Mouse (Mus musculus) urinary bladder, adult 18-20 months (tissue): ENCODE results near the gene Ptdss2.

ENCODE experiments used
- DNase-seq, 2 experiments: peaks; one replicate each; pipeline ENCODE4 v3.0.0; 2022; ENCODE audit warnings: low spot score in 2 of 2, mixed read lengths in 2 of 2

Ptdss2 gene

DNA sequence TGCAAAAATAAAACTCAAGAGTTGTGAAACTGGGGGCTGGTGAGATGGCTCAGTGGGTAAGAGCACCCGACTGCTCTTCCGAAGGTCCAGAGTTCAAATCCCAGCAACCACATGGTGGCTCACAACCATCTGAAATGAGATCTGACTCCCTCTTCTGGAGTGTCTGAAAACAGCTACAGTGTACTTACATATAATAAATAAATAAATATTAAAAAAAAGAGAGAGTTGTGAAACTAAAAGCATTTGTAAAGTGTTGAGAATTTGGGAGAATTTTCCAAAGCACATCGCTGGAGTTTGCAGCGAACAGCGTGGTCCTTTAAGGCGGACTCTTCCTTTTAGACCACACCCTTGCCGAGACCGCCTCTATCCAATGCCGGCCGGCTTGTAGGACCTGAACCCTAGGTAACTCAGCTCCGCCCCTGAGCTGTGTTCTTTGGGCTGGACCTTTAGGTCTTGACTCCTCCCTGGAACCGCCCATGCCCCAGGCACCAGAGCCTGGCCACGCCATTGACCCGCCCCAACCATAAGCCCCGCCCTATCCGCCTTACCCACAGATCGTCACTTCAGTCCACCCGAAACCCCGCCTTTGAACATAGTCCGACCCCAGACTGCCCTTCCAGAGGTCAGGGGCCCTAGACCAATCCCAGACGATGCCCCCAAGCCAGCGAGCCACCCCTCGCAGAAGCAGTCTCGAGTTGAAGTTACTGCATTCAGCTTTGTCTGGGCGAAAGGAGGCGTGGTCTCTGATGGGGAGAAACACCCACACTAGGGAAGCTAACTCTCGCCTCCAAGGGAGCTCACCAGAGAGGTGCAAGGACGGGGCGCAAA, 721 bp downstream of the Ptdss2 start:
- DNase-seq, result peak; percentile 91 to 97

DNA sequence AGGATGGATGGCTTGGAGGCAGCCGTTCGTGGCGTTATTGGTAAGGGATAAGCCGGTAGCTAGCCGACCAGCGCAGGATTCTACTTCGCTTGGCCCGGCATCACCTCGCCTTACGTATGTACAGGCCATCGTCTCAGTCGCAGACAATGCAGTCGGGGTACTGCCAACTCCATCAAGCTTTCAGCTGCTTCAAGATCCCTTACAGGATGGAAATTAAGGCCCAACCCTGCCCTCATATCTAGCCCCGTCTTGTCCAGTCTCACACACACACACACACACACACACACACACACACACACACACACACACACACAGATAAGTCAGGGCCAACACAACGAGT, 1.3 kb downstream of the Ptdss2 start:
- DNase-seq, result no peak

- peak; percentile 77 to 83 for DNase-seq
Measured at GRCm38 (mm10) chr7:141131024-141131820, 9.0 kb downstream of the Ptdss2 start.

- DNase-seq, result no peak
Measured at GRCm38 (mm10) chr7:141131904-141132755, 9.9 kb downstream of the Ptdss2 start.

DNA sequence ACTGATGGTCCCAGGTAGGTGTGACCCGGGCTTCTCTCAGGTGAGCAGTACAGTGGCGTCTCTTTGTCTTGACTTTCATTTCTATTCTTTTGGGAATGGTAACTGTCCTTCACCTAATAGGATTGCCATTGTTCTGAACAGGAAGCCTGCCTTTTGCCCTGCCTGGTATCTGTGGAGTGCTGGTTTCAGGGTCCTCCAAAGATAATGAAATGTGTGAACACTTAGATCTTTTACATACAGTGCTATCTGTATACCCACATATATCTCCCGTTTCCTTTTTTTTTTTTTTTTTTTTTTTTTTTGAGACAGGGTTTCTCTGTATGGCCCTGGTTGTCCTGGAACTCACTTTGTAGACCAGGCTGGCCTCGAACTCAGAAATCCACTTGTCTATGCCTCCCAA, 19.1 kb downstream of the Ptdss2 start:
- DNase-seq, result no peak

- no peak for DNase-seq
Measured at GRCm38 (mm10) chr7:141143112-141143511, 20.9 kb downstream of the Ptdss2 start.

GRCm38 (mm10) chr7:141143861-141144260, 21.7 kb downstream of the Ptdss2 start:
- DNase-seq, result no peak

- DNase-seq, result no peak
Measured at GRCm38 (mm10) chr7:141144650-141145049, 22.5 kb downstream of the Ptdss2 start.

DNA sequence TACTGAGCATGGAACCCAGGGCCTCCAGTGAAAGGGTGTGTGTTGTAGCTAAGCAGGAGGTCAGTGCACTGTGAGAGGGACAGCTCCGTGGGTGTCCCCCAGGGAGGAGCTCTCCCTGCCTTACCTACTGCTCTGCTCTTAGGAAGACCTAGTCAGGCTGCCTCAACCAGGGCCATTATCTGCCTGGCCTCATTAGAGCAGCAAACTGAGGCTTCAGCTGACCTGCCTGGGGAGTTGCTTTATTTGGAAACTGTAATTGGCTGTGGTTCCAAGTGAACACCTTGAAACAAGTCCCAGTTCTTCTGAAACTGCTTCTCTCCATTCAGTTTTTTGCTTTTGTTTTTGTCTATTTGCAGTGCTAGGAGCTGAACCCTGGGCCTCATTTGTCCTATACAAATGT, 23.2 kb downstream of the Ptdss2 start:
- no peak for DNase-seq

DNA sequence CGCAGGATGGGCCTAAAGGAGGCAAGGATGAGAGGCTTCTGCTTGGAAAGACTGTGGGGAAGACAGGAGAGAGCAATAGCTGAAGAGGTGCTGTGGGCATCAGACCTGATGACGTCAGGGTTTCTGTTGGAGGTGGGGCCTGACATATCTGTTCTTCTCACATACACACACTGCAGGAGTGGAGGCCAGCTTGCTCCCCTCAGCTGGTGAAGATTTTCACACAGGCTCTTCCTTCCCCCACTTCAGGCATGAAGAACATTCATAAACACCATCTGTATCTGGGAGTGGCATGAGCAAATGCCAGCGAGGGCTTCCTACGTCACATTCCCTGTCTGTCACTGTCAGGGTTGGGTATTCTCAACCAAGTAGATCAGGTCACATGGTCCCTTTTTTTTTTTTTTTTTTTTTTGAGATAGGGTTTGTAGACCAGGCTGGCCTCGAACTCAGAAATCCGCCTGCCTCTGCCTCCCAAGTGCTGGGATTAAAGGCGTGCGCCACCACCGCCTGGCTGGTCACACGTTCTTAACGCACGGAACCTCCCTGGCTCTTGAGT, 23.9 kb downstream of the Ptdss2 start:
- no peak for DNase-seq

DNA sequence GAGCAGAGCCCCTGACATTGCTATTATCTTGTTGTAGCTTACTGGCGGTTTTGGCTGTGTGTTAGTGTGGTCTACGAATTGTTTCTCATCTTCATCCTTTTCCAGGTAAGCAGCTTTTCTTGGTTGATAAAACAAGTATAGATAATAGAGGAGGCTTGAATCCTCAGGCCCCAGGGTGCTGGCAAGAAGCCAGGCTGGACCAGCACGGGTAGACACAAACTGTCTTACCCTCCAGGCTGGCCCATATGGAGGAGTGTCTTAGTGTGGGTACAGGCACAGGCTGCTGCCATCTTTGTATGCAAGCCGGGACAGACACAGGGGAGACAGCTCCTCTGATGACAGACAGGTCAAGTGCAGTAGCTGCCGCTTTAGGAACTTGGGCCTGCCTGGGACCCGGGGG, 24.9 kb downstream of the Ptdss2 start:
- no peak for DNase-seq

DNA sequence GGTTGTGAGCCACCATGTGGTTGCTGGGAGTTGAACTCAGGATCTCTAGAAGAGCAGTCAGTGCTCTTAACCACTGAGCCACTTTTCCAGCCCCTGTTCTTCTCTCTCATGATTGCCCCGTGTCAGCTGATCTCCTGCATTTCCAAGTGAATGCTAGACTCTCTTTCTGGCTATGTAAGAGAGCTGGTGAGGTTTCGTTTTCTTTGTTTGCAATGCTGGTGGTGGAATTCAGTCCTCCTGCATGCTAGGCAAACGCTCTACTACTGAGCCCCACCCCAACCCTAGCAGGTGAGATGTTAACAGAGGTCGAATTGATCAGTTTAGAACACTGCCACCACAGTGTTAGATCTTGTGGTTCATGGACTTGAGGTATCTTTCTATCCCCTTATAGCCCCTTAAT, 26.5 kb downstream of the Ptdss2 start:
- no peak for DNase-seq

- DNase-seq, result no peak
Measured at GRCm38 (mm10) chr7:141155362-141155761, 33.2 kb downstream of the Ptdss2 start.

DNA sequence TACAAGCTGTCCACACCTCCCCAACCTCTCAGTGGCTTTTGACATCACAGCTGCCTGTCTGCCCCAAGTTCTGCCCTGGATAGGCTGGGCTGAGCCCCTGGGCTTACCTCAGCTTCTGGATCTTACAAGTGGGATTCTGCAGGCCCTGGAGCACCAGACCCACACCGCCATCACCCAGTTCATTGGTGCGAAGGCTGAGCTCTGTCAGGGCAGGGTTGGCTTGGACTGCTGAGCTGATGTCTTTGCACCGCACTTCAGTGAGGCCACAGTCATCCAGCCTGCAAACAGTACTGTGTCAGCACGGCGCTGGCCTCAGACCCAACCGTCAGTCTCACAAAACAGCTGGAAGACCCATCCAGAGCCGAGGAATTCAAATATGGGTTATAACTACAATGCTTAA, 42.2 kb downstream of the Ptdss2 start:
- DNase-seq, result no peak

DNA sequence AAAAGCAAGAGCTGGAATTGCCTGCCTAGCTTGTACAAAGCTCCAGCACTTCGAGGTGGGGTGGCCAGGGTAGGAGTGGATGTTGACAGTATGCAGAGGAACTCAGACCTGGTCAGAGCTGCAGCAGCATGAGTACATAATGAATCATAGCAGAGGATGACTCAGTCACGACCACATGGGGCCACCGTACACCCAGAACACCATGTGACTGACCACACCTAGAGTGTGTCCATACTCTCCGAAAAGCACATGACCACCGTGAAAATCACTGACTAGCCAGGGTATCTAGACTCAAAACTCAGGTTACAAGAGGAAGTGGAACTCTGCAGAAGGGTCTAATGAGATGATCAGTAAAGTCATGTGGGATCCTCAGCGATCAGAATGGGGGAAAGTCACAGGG, 42.7 kb downstream of the Ptdss2 start:
- DNase-seq, result peak; percentile 45 to 73

- peak; percentile 37 to 66 for DNase-seq
Measured at GRCm38 (mm10) chr7:141167901-141168517, 45.8 kb downstream of the Ptdss2 start.

- DNase-seq, result peak; percentile 78 to 85
Measured at GRCm38 (mm10) chr7:141168518-141168953, 46.4 kb downstream of the Ptdss2 start.

GRCm38 (mm10) chr7:141169300-141169699, 47.1 kb downstream of the Ptdss2 start:
- no peak for DNase-seq

DNA sequence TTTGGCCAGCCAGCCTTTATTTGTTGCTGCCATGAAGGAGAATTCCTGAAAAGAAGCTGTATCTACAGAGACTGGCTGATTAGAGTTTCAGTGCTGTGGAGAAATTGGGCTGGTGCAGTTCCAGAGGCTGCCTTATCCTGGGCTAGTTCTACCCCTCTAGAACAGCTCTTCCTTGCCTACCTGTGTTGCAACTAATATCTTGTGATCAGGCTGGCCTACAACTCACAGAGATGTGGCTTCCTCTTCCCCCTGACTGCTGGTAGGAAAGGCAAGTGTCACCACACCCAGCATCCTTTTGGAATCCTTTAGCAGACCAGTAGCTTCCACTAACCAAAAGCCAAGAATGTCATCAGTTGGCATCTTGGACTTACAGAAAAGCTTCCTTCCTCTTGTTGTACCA, 47.7 kb downstream of the Ptdss2 start:
- DNase-seq, result no peak

GRCm38 (mm10) chr7:141172116-141173006, 50.2 kb downstream of the Ptdss2 start, which contains the start of gene Rnh1:
Rnh1 (minus strand) TSS chr7:141172857.
- peak; percentile 85 to 86 for DNase-seq
